Mouse (Mus musculus): ENCODE data around the gene Gm3488.
"Not testable (repeated sequence)": the region's sequence is repeated elsewhere in the genome, so short reads cannot be mapped to it uniquely, and the experiment has no call there.

DNA sequence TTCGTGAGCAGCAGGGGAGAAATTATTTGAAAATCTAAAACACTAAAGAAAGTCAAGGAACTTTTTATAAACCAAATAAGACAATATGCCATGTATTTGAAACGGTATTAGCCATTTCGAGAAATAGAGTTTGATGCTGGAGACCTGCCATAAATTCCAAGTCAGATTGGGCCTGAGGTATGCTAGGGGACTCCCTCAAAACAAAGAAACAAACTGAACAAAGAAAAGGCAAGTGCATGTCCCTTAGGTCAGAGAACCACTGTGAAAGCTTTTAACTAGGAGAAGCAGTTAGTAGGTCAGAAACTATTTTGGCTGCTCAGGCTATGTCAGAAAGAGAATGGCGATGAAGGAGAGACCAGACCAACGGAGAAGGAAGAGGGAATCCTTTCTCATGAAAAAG, 17.6 kb upstream of the Gm3488 start, which contains the start of gene Gm3187:
- TF ChIP-seq USF1 (IDR thresholded peaks at IDR 0.05; ENCODE audit: low read depth); TCF12 (IDR thresholded peaks at IDR 0.05; ENCODE audit: insufficient read depth, poor library complexity, severe bottlenecking); POLR2A (IDR thresholded peaks at IDR 0.05; ENCODE audit: insufficient read length, low read depth): not testable (repeated sequence)
